Mouse (Mus musculus): ENCODE results near the gene Tex14.

GRCm38 (mm10) chr11:87589605-87590004 lies 184.7 kb downstream of the Tex14 start:
- TF ChIP-seq CTCF (IDR thresholded peaks at IDR 0.05; ENCODE audit: borderline replicate concordance, extremely low read depth, insufficient read depth, insufficient read length) (no peak), POLR2A (IDR thresholded peaks at IDR 0.05; ENCODE audit: borderline replicate concordance, extremely low read depth, insufficient read depth, insufficient read length, poor library complexity, severe bottlenecking) (no peak)
